Mouse (Mus musculus) midbrain, embryonic 11.5 days (tissue): Measurements from ENCODE around the gene Dock1. TPM values are rescaled to one million over a fixed set of nuclear protein-coding genes. Genes with fewer than 3 reads are reported as not detected.
A peak's percentile ranks its signal among the peaks of the same experiment; 100 is the strongest.

ENCODE experiments used
- ATAC-seq: fragments of 200-750 bp; cut with Nextera tagmentation; 2 replicates; pipeline ENCODE4 v1.8.0; 2017; ENCODE audit warnings: moderate TSS enrichment, moderate library complexity; ENCODE audit not compliant: low FRiP score
- DNase-seq: peaks from one replicate; pipeline ENCODE4 v3.0.0; 2015; ENCODE audit warnings: low spot score; ENCODE audit errors: missing footprints
- H3K27ac ChIP-seq: fragments of 300-500 bp; sonication (generic); 2 replicates; pipeline ENCODE4 v1.5.1; 2014; ENCODE audit warnings: low read depth, low read length
- H3K27me3 ChIP-seq: fragments of 300-500 bp; sonication (generic); 2 replicates; pipeline ENCODE4 v1.6.1; 2014; ENCODE audit warnings: mild to moderate bottlenecking, low read length, moderate library complexity, mixed read lengths; ENCODE audit not compliant: control insufficient read depth, insufficient read depth
- H3K36me3 ChIP-seq: fragments of 300-500 bp; sonication (generic); 2 replicates; pipeline ENCODE4 v1.6.1; 2014; ENCODE audit warnings: mild to moderate bottlenecking, low read length, moderate library complexity, mixed read lengths; ENCODE audit not compliant: control insufficient read depth, insufficient read depth
- H3K4me1 ChIP-seq: fragments of 300-500 bp; sonication (generic); 2 replicates; pipeline ENCODE4 v1.6.1; 2014; ENCODE audit warnings: low read length; ENCODE audit not compliant: control insufficient read depth, insufficient read depth
- H3K4me2 ChIP-seq: fragments of 300-500 bp; sonication (generic); 2 replicates; pipeline ENCODE4 v1.6.1; 2014; ENCODE audit warnings: mild to moderate bottlenecking, moderate library complexity
- H3K4me3 ChIP-seq: fragments of 300-500 bp; sonication (generic); 2 replicates; pipeline ENCODE4 v1.5.1; 2014; ENCODE audit warnings: low read depth, low read length
- H3K9ac ChIP-seq: fragments of 300-500 bp; sonication (generic); 2 replicates; pipeline ENCODE4 v1.6.1; 2014; ENCODE audit warnings: low read length
- H3K9me3 ChIP-seq: fragments of 300-500 bp; sonication (generic); 2 replicates; pipeline ENCODE4 v1.6.1; 2016; ENCODE audit warnings: low read length; ENCODE audit not compliant: control insufficient read depth
- WGBS: fragments of 180-500 bp; shearing (Covaris S2); extraction: QIAGEN DNeasy Blood & Tissue Kit; methylation state at CpG from one replicate; pipeline ENCODE4 v1.1.7; 2014; 5-methylcytosine and 5-hydroxymethylcytosine counted together
- polyA plus RNA-seq: library from polyadenylated mRNA; unstranded; fragments of >200 nt; fragmentation: Nextera tagmentation; extraction: Ambion mirVana; gene quantifications from 2 replicates; pipeline ENCODE4 v1.2.1, GENCODE M21; 2014

Gene Dock1
- polyA plus RNA-seq, 1 experiment from 2014 or later: 17.6 TPM

DNA sequence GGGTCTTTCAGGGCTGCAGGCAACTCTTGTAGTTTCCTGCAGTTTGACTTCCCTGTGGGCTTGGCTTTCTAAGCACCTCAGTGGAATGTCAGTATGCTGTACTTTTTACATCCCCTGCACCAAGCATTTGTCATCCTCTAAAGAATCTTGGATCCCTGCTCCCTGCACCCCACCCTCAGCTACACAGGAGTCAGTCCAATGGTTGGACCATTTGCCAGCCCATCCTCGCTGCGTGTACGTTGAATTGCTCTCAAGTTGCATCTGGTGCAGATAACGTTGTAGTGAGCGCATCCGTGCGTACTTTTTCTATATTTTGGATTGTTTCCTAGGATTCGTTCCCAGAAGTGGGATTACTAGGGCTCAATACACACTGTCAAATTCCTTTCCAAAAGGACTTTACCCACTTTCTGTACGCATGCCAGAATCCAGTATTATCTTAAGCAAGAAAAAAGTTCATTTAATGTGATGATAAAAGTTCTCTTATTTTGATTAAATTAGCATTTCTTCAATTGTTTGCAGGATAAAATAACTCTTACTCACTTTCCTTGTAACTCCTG lies 351.2 kb downstream of the Dock1 start:
- no peaks in the 10 kb centered on the region for H3K27me3 ChIP-seq
- no peak for DNase-seq
- WGBS: 86% methylated on average over 9 of the region's 9 CpGs

GRCm38 (mm10) chr7:135024531-135024930 lies 354.1 kb downstream of the Dock1 start:
- 92% methylated on average over 5 of the region's 5 CpGs for WGBS
- Histone ChIP-seq H3K36me3 (no peaks in the 10 kb centered on the region), H3K27ac (no peak overlapping the region), H3K27me3 (no peaks in the 10 kb centered on the region), H3K4me1 (no peaks in the 10 kb centered on the region), H3K4me3 (no peak overlapping the region), H3K4me2 (no peak overlapping the region), H3K9me3 (no peaks in the 10 kb centered on the region), H3K9ac (no peak overlapping the region)
- DNase-seq: no peak
- no peak for ATAC-seq

More for the DNA sequence above, 351.2 kb downstream of the Dock1 start:
- Histone ChIP-seq H3K9ac (no peak overlapping the region), H3K36me3 (no peaks in the 10 kb centered on the region), H3K4me1 (0 out of 2 replicates have a peak, but pooled peaks cover 1% of the 10 kb centered on the region), H3K4me2 (no peak overlapping the region), H3K4me3 (no peak overlapping the region), H3K9me3 (no peaks in the 10 kb centered on the region), H3K27ac (no peak overlapping the region)
- no peak for ATAC-seq

DNA sequence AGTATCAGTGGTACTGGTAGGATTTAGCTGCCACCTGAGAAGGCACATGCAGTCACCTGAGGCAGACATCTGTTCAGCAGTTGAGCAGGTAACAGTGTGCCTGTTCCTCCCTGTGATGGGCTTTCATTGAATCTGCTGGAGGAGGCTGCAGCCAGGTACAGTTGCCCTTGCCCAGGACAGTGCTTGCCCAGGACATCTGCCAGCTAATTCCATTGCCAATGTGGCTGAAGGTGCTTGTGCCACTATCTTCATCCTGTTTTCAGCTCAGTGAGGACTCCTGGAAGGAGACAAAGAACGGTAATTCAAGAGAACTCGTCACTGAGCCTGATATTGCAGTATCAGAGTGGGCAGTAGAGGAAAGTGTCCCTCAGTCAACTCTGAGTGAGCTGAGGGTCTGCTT lies 358.3 kb downstream of the Dock1 start:
- Histone ChIP-seq H3K9me3 (no peaks in the 10 kb centered on the region), H3K27me3 (no peaks in the 10 kb centered on the region), H3K27ac (no peak overlapping the region), H3K4me2 (no peak overlapping the region), H3K36me3 (no peaks in the 10 kb centered on the region), H3K4me3 (no peak overlapping the region), H3K4me1 (no peaks in the 10 kb centered on the region), H3K9ac (no peak overlapping the region)
- 89% methylated on average over 2 of the region's 2 CpGs for WGBS
- DNase-seq: no peak
- no peak for ATAC-seq

DNA sequence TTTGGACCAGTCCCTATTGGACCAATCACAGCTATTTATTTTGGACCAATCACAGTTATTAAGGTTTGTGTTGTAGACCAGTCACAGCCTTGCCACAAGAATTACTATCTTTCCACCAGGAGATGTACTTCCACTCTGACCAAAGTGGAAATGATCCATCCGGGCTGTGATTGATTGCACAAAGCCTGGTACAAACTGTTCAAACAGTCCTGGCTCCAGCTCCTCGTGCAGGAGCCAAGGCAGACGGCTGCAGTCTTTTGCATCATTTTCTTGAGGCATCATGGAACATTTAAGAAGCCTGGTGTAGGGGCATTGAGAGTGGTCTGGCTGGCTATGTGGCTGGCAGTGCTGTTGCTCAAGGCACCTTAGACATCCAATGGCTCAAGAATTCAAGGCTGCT lies 358.7 kb downstream of the Dock1 start:
- ATAC-seq: no peak
- no peak overlapping the region for H3K27ac ChIP-seq
- H3K36me3 ChIP-seq: no peaks in the 10 kb centered on the region
- no peaks in the 10 kb centered on the region for H3K9me3 ChIP-seq
- WGBS: 87% methylated on average over 3 of the region's 3 CpGs
- H3K4me1 ChIP-seq: no peaks in the 10 kb centered on the region
- DNase-seq: peak; percentile 41
- H3K4me2 ChIP-seq: no peak overlapping the region
- H3K9ac ChIP-seq: no peak overlapping the region
- no peak overlapping the region for H3K4me3 ChIP-seq
- H3K27me3 ChIP-seq: no peaks in the 10 kb centered on the region

DNA sequence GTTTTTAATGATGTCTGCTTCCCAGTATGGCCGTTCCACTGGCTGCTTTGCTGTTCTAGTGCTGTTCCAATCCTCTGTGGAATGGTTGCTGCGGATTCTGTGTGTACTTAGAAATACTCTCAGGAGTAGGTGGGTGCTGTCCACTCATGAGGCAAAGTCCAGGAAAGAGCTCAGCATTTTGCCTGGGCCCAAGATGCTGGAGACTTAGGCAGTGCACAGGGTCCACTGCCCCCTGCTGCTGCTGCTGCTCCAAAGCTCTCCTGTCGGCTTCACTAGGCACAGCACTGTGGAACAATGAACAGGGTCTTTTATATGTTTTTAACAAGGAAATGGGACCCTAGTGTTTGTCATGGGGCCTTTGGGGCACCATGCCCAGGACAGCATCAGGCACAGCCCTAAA lies 361.0 kb downstream of the Dock1 start:
- DNase-seq (no peak), ATAC-seq (no peak)
- no peak overlapping the region for H3K4me2 ChIP-seq
- no peaks in the 10 kb centered on the region for H3K9me3 ChIP-seq
- no peaks in the 10 kb centered on the region for H3K27me3 ChIP-seq
- no peak overlapping the region for H3K9ac ChIP-seq
- no peaks in the 10 kb centered on the region for H3K4me1 ChIP-seq
- H3K27ac ChIP-seq: no peak overlapping the region
- H3K36me3 ChIP-seq: no peaks in the 10 kb centered on the region
- 73% methylated on average over 3 of the region's 3 CpGs for WGBS
- H3K4me3 ChIP-seq: no peak overlapping the region

- Histone ChIP-seq H3K36me3 (no peaks in the 10 kb centered on the region), H3K27ac (no peak overlapping the region), H3K4me1 (no peaks in the 10 kb centered on the region), H3K9ac (no peak overlapping the region), H3K9me3 (no peaks in the 10 kb centered on the region), H3K4me2 (no peak overlapping the region), H3K27me3 (no peaks in the 10 kb centered on the region), H3K4me3 (no peak overlapping the region)
- DNase-seq: no peak
- no peak for ATAC-seq
- 89% methylated on average over 5 of the region's 5 CpGs for WGBS
Measured at GRCm38 (mm10) chr7:135034811-135035210, 364.4 kb downstream of the Dock1 start.

- no peak overlapping the region for H3K4me3 ChIP-seq
- DNase-seq (no peak), ATAC-seq (no peak)
- H3K36me3 ChIP-seq: no peaks in the 10 kb centered on the region
- no peaks in the 10 kb centered on the region for H3K9me3 ChIP-seq
- H3K4me1 ChIP-seq: no peaks in the 10 kb centered on the region
- H3K9ac ChIP-seq: no peak overlapping the region
- H3K27me3 ChIP-seq: no peaks in the 10 kb centered on the region
- H3K27ac ChIP-seq: no peak overlapping the region
- 85% methylated on average over 2 of the region's 2 CpGs for WGBS
- no peak overlapping the region for H3K4me2 ChIP-seq
Measured at GRCm38 (mm10) chr7:135035651-135036050, 365.2 kb downstream of the Dock1 start.

DNA sequence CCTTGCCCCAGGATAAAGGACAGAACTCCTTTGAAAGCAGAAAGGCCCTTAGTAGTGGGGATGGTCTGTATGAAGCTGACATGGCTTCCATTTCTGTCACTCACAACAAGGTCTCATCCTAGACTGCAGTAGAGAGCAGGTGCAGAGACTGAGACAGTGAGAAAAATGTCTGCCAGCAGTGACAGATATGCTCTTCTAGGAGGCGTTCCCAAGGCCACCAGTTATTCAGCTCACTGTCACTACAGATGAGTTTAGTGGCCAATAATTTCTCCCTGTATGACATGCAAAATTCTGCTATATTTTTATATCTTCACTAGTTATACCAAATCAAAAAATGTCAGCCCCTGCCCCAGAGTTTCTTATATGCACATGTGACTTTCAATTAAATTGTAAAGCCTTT lies 368.5 kb downstream of the Dock1 start:
- ATAC-seq (no peak), DNase-seq (no peak)
- Histone ChIP-seq H3K27me3 (no peaks in the 10 kb centered on the region), H3K27ac (no peak overlapping the region), H3K4me2 (no peak overlapping the region), H3K9me3 (no peaks in the 10 kb centered on the region), H3K9ac (no peak overlapping the region), H3K4me3 (no peak overlapping the region), H3K36me3 (no peaks in the 10 kb centered on the region), H3K4me1 (no peaks in the 10 kb centered on the region)
- 90% methylated on average over 1 of the region's 1 CpGs for WGBS

- Histone ChIP-seq H3K4me2 (no peak overlapping the region), H3K4me3 (no peak overlapping the region), H3K9ac (no peak overlapping the region), H3K9me3 (no peaks in the 10 kb centered on the region), H3K27ac (no peak overlapping the region), H3K36me3 (no peaks in the 10 kb centered on the region), H3K27me3 (no peaks in the 10 kb centered on the region), H3K4me1 (no peaks in the 10 kb centered on the region)
- no peak for DNase-seq
- no peak for ATAC-seq
- 90% methylated on average over 12 of the region's 12 CpGs for WGBS
Measured at GRCm38 (mm10) chr7:135043931-135044765, 373.7 kb downstream of the Dock1 start.
